Mouse (Mus musculus) heart, embryonic 12.5 days (tissue): ENCODE results near the gene Dhx37. TPM values are rescaled to one million over a fixed set of nuclear protein-coding genes. Genes with fewer than 3 reads are reported as not detected.
"Not testable (repeated sequence)": the region's sequence is repeated elsewhere in the genome, so short reads cannot be mapped to it uniquely, and the experiment has no call there.

Experiments
- ATAC-seq: fragments of 200-750 bp; cut with Nextera tagmentation; 2 replicates; pipeline ENCODE4 v1.8.0; 2017; ENCODE audit warnings: moderate TSS enrichment, moderate library complexity; ENCODE audit not compliant: insufficient number of reproducible peaks, low FRiP score
- H3K27ac ChIP-seq: fragments of 300-500 bp; sonication (generic); 2 replicates; pipeline ENCODE4 v1.5.1; 2016; ENCODE audit warnings: mild to moderate bottlenecking, moderate library complexity; ENCODE audit not compliant: poor library complexity, severe bottlenecking
- H3K27me3 ChIP-seq: fragments of 300-500 bp; sonication (generic); replicated peaks from 2 replicates; pipeline ENCODE4 v1.6.1; 2016; ENCODE audit warnings: mild to moderate bottlenecking, moderate library complexity
- H3K36me3 ChIP-seq: fragments of 300-500 bp; sonication (generic); 2 replicates; pipeline ENCODE4 v1.6.1; 2016; ENCODE audit warnings: mild to moderate bottlenecking, moderate library complexity
- H3K4me1 ChIP-seq: fragments of 300-500 bp; sonication (generic); replicated peaks from 2 replicates; pipeline ENCODE4 v1.6.1; 2016; ENCODE audit warnings: mild to moderate bottlenecking
- H3K4me2 ChIP-seq: fragments of 300-500 bp; sonication (generic); 2 replicates; pipeline ENCODE4 v1.6.1; 2016; ENCODE audit warnings: mild to moderate bottlenecking, moderate library complexity
- H3K4me3 ChIP-seq: fragments of 300-500 bp; sonication (generic); 2 replicates; pipeline ENCODE4 v1.5.1; 2016; ENCODE audit warnings: mild to moderate bottlenecking
- H3K9ac ChIP-seq: fragments of 300-500 bp; sonication (generic); 2 replicates; pipeline ENCODE4 v1.6.1; 2016; ENCODE audit warnings: mild to moderate bottlenecking, moderate library complexity
- H3K9me3 ChIP-seq: fragments of 300-500 bp; sonication (generic); replicated peaks from 2 replicates; pipeline ENCODE4 v1.6.1; 2016; ENCODE audit warnings: mild to moderate bottlenecking, moderate library complexity
- WGBS: fragments of 180-500 bp; shearing (Covaris S2); methylation state at CpG from one replicate; pipeline ENCODE4 v1.1.7; 2016; 5-methylcytosine and 5-hydroxymethylcytosine counted together
- polyA plus RNA-seq: library from polyadenylated mRNA; unstranded; fragments of >200 nt; fragmentation: Nextera tagmentation; extraction: Ambion mirVana; gene quantifications from 2 replicates; pipeline ENCODE4 v1.2.1, GENCODE M21; 2016

Dhx37 gene
- polyA plus RNA-seq, 1 experiment from 2014 or later = 11.4 TPM

DNA sequence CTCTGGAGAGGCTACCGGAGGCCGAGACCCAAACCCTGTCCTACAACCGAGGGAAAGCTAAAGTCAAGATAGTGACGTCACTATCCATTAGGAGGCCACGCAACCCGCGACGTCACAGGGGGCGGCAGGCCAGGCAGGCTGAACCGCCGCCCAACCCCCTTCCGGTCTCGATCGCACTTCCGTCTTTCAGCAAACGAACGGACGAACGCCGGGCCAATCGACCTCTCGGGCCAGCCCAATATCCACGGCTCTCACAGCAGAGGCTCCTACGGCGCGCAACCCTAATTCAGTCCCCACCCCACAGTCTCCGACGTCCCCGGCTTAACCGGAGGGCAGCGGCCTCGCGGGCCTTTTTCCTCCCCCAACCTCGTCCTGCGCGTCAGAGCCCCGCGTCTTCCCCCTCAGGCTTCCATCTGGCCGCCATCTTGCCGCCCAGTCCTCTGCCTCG is 44.8 kb downstream of the Dhx37 start, which contains the start of gene Gm10382:
Gene Gm10382 (plus strand): TSS at position 192 of the 448 bp plus-strand sequence.
- under 1% methylated on average over 41 of the region's 41 CpGs for WGBS
- H3K27ac ChIP-seq = peak within 1 kb of the TSS; percentile 98
- no peaks in the 10 kb centered on the region for H3K27me3 ChIP-seq
- no peaks in the 10 kb centered on the region for H3K9me3 ChIP-seq
- peak within 1 kb of the TSS; percentile 87 for H3K4me2 ChIP-seq
- ATAC-seq = peak; percentile 50
- H3K9ac ChIP-seq = peak within 1 kb of the TSS; percentile 100
- peak within 1 kb of the TSS; percentile 99 for H3K4me3 ChIP-seq
- peaks cover 19% of the 10 kb centered on the region for H3K36me3 ChIP-seq
- H3K4me1 ChIP-seq = peaks cover 39% of the 10 kb centered on the region

GRCm38 (mm10) chr5:125388358-125389092 is 45.4 kb downstream of the Dhx37 start:
- H3K9ac ChIP-seq = peak overlapping the region; percentile 100
- no peak for ATAC-seq
- H3K27me3 ChIP-seq = no peaks in the 10 kb centered on the region
- H3K4me1 ChIP-seq = peaks cover 33% of the 10 kb centered on the region
- 21% methylated on average over 13 of the region's 13 CpGs for WGBS
- H3K4me2 ChIP-seq = peak overlapping the region; percentile 87
- no peaks in the 10 kb centered on the region for H3K9me3 ChIP-seq
- H3K36me3 ChIP-seq = peaks cover 19% of the 10 kb centered on the region
- peak overlapping the region; percentile 99 for H3K4me3 ChIP-seq
- peak overlapping the region; percentile 98 for H3K27ac ChIP-seq

- H3K4me3 ChIP-seq, H3K27ac ChIP-seq, ATAC-seq, H3K9me3 ChIP-seq, H3K9ac ChIP-seq, H3K27me3 ChIP-seq: not testable (repeated sequence)
- H3K4me2 ChIP-seq = peak overlapping the region; percentile 13; the same call in 1 of the 2 replicates
- peaks cover 22% of the 10 kb centered on the region for H3K36me3 ChIP-seq
- WGBS = 87% methylated on average over 5 of the region's 6 CpGs
- peaks cover 26% of the 10 kb centered on the region for H3K4me1 ChIP-seq
Measured at GRCm38 (mm10) chr5:125387295-125387694, 46.6 kb downstream of the Dhx37 start.

DNA sequence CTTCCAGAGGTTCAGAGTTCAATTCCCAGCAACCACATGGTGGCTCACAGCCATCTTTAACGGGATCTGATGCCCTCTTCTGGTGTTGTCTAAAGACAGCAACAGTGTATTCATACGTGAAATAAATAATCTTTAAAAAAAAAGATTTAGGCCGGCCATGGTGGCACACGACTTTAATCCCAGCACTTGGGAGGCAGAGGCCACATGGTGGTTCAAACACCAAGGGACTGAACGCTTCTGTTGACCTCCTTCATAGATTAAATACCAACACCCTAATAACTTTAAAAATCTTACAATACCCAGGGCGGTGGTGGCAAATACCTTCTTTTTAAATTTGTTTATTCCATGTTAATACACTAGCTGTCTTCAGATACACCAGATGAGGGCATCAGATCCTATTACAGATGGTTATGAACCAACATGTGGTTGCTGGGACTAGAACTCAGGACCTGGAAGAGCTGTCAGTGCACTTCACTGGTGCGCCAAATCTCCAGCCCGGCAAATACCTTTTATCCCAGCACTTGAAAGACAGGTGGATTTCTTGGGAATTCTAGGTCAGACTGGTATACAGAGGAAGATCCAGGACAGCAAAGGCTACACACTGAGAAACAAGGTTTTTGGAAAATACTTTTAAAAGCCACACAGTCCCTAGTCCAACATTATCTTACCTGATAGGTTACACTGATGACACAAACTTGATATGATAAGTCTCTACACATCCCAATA is 48.5 kb downstream of the Dhx37 start:
- Histone ChIP-seq H3K36me3 (peaks cover 22% of the 10 kb centered on the region), H3K4me2 (no peak overlapping the region), H3K27ac (no peak overlapping the region), H3K4me3 (peak overlapping the region; percentile 3; the same call in 1 of the 2 replicates), H3K9ac (no peak overlapping the region), H3K27me3 (no peaks in the 10 kb centered on the region), H3K4me1 (peaks cover 14% of the 10 kb centered on the region), H3K9me3 (no peaks in the 10 kb centered on the region)
- WGBS = 73% methylated on average over 8 of the region's 8 CpGs
- ATAC-seq = no peak

GRCm38 (mm10) chr5:125384512-125385214 is 49.3 kb downstream of the Dhx37 start:
- no peak for ATAC-seq
- 84% methylated on average over 2 of the region's 2 CpGs for WGBS
- H3K9me3 ChIP-seq = no peaks in the 10 kb centered on the region
- H3K4me2 ChIP-seq = no peak overlapping the region
- H3K27me3 ChIP-seq = no peaks in the 10 kb centered on the region
- H3K36me3 ChIP-seq = peaks cover 22% of the 10 kb centered on the region
- H3K4me3 ChIP-seq = no peak overlapping the region
- peaks cover 14% of the 10 kb centered on the region for H3K4me1 ChIP-seq
- no peak overlapping the region for H3K9ac ChIP-seq
- no peak overlapping the region for H3K27ac ChIP-seq

DNA sequence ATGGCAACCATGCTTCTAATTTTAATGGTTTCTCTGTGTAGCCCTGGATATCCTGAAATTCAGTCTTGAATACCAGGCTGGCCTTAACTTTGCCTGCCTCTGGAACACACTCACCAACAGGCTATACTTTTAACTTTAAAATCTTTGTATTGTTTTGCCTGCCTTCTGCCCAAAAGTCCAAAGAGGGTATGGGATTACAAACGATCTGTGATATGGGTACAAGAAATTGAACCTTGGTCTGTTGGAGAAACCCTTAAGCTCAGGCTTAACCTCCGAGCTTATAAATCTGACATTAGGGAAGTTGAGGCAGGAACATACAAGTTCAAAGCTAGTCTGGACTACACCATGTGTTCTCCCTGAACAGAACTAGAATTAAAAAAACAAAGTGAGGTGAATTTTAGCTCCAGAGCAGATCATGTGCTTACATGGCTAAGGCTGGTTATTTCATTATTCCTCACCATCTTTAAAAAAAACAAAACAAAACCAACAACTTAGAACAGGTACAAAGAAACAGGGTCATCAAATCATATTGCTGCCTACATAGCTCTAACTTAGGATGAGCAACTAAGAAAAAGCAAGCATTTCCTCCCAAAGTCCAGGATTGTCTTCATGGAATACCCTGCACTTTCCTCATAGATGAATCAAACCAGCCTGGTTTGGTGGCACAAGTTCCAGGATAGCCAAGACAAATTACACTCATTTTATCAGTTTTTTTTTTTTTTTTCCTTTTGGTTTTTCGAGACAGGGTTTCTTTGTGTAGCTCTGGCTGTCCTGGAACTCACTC is 50.1 kb downstream of the Dhx37 start:
- Histone ChIP-seq H3K4me1 (peaks cover 14% of the 10 kb centered on the region), H3K4me2 (no peak overlapping the region), H3K9ac (no peak overlapping the region), H3K36me3 (peaks cover 22% of the 10 kb centered on the region), H3K27me3 (no peaks in the 10 kb centered on the region), H3K9me3 (no peaks in the 10 kb centered on the region), H3K4me3 (no peak overlapping the region), H3K27ac (no peak overlapping the region)
- no peak for ATAC-seq
- 70% methylated on average over 3 of the region's 3 CpGs for WGBS

- no peaks in the 10 kb centered on the region for H3K9me3 ChIP-seq
- 47% methylated on average over 6 of the region's 6 CpGs for WGBS
- peak overlapping the region; percentile 51 for H3K27ac ChIP-seq
- peaks cover 14% of the 10 kb centered on the region for H3K4me1 ChIP-seq
- H3K27me3 ChIP-seq = no peaks in the 10 kb centered on the region
- ATAC-seq = peak; percentile 64; the same call in 1 of the 2 replicates
- no peak overlapping the region for H3K9ac ChIP-seq
- no peak overlapping the region for H3K4me2 ChIP-seq
- H3K4me3 ChIP-seq = no peak overlapping the region
- peaks cover 22% of the 10 kb centered on the region for H3K36me3 ChIP-seq
Measured at GRCm38 (mm10) chr5:125382673-125383558, 51.0 kb downstream of the Dhx37 start.

DNA sequence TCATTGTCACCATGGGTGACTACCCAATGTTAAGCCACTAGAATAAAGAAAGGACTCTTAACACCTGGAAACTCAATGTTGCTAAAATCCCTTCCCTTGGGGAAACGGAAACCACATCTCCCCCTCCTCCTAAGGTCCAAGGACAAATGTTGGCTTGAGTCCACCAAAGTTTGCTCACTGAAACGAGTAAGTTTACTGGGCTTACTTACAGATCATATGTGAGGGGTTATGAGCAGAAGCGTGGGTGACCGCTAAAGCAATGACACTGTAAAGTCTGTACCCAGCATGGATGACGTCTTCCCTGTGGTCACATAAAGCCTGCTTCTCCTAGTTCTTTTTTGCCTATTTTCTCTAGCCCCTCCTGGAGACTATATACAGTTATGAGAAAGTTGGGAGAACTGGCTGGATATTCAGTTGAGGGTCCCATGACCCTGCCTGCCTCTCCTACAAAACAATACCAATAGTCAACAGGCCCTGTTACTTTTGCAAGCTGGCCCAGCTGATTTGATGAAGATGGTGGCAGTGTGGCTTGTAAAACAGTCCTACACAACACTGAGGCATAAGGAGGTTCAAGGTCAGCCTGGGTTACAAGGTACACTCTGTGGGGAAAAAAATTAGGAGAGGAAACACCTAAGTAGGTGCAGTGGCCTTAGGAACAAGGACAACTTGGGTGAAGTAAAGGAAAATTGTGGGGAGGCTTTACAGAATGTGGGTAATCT is 51.8 kb downstream of the Dhx37 start:
- Histone ChIP-seq H3K4me3 (no peak overlapping the region), H3K4me1 (peaks cover 14% of the 10 kb centered on the region), H3K4me2 (no peak overlapping the region), H3K36me3 (peaks cover 22% of the 10 kb centered on the region), H3K9ac (no peak overlapping the region), H3K27me3 (no peaks in the 10 kb centered on the region), H3K9me3 (no peaks in the 10 kb centered on the region), H3K27ac (no peak overlapping the region)
- no peak for ATAC-seq
- WGBS = 72% methylated on average over 5 of the region's 5 CpGs

DNA sequence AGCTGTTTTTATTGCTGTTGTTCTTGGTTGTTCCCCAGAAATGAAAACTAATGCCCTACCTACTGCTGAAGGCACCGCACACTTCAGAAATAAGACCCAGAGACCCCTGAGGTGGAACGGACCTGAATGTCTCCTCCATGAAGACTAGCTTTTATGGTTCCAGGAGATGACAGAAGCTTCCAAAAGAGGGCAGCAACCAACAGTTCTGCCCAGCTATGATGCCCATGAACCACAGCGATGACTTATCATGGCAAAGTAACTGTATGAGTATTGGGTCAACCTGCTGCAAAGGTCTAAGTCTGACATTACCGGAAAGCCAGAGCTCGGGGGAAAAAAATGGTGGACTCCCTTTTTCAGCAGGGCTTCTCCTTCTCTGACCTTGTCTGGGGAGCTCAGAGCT is 55.0 kb downstream of the Dhx37 start:
- Histone ChIP-seq H3K4me1 (no peaks in the 10 kb centered on the region), H3K27ac (no peak overlapping the region), H3K4me3 (no peak overlapping the region), H3K4me2 (no peak overlapping the region), H3K9me3 (peaks cover 6% of the 10 kb centered on the region; the same call in 1 of the 2 replicates), H3K36me3 (0 out of 2 replicates have a peak, but pooled peaks cover 4% of the 10 kb centered on the region), H3K27me3 (no peaks in the 10 kb centered on the region), H3K9ac (no peak overlapping the region)
- WGBS = 78% methylated on average over 5 of the region's 5 CpGs
- no peak for ATAC-seq
